Mouse (Mus musculus) common myeloid progenitor, adult 5-6 weeks (primary cell): ENCODE results near the gene Rasl10a. TPM values are rescaled to one million over a fixed set of nuclear protein-coding genes. Genes with fewer than 3 reads are reported as not detected.

Experiments
- total RNA-seq: library from RNA; stranded (forward); fragments of 200-1000, 187-1606 nt; gene quantifications from 2 replicates; pipeline ENCODE4 v1.2.3, GENCODE M21; 2017

Rasl10a gene
- total RNA-seq, 1 experiment from 2014 or later, result not detected

Other genes with a start within 250 kb of the Rasl10a start
- 72.8 and 88.8 TPM in 2 replicates for gene Nf2, start 208.6 kb upstream of the Rasl10a start, total RNA-seq
- 18.0 and 18.3 TPM in 2 replicates for gene Nipsnap1, start 184.2 kb upstream of the Rasl10a start, total RNA-seq
- gene Thoc5, start 162.8 kb upstream of the Rasl10a start, total RNA-seq, result 54.0 and 58.7 TPM in 2 replicates
- gene Nefh, start 110.1 kb upstream of the Rasl10a start, total RNA-seq, result 12.6 and 16.7 TPM in 2 replicates
- gene Ap1b1, start 71.3 kb upstream of the Rasl10a start, total RNA-seq, result 69.1 and 72.2 TPM in 2 replicates
- 1.3 TPM in 1 of 2 replicates, not detected in the other for gene Gas2l1, start 7.2 kb downstream of the Rasl10a start, total RNA-seq
- gene Rhbdd3, start 40.8 kb downstream of the Rasl10a start, total RNA-seq, result 17.7 and 24.4 TPM in 2 replicates
- 525 and 659 TPM in 2 replicates for gene Ewsr1, start 41.1 kb downstream of the Rasl10a start, total RNA-seq
- 11.0 and 20.0 TPM in 2 replicates for gene Emid1, start 94.1 kb downstream of the Rasl10a start, total RNA-seq
- 1.3 and 2.8 TPM in 2 replicates for gene Kremen1, start 203.4 kb downstream of the Rasl10a start, total RNA-seq